ENCODE assay signal across 27 mouse cellular contexts in genomic region chr8:111613181-111613580, GRCm38 (mm10). TPM values are rescaled to one million over a fixed set of nuclear protein-coding genes. Genes with fewer than 3 reads are reported as not detected.
A peak's percentile ranks its signal among the peaks of the same experiment; 100 is the strongest.
DNase-seq lines count a peak whose midpoint lies in the region; ATAC-seq and TF ChIP-seq lines count a peak whose summit lies in the region.
"Had no signal": no experiment of that assay in that cellular context is flagged by ENCODE, and none has a peak within 500 bp of the region (broad histone marks: within the 10 kb centered on the region; RNA-seq: fewer than 3 reads in every experiment).

No protein-coding gene starts in this region.

- intact Hi-C loops in gastrocnemius, adult 2 months (cut with DNase I): no loop called here

- no peak for TF ChIP-seq POLR2A in testis, adult 2 months (IDR thresholded peaks at IDR 0.05; ENCODE audit: control insufficient read depth, low read depth, low read length)
- no peak for TF ChIP-seq POLR2A in kidney, adult 2 months (IDR thresholded peaks at IDR 0.05; ENCODE audit: low read depth, low read length)

- ATAC-seq in intestine, postnatal 0 days: peak; percentile 63
- no peak for ATAC-seq in frontal cortex, adult (ENCODE audit: low TSS enrichment)
- ATAC-seq: forebrain, embryonic 15.5 days; hindbrain, postnatal 0 days; liver, postnatal 0 days had no signal

- no peak for TF ChIP-seq CTCF in gastrocnemius, adult 2 months (IDR thresholded peaks at IDR 0.05)
- no peak for TF ChIP-seq CTCF in testis, adult 2 months (IDR thresholded peaks at IDR 0.05; ENCODE audit: control insufficient read depth, insufficient read depth, insufficient replicate concordance, low read depth, low read length)
- TF ChIP-seq CTCF in intestine, postnatal 0 days (IDR thresholded peaks at IDR 0.05; ENCODE audit: low read depth): no peak
- no peak for TF ChIP-seq CTCF in kidney, adult 2 months (conservative IDR thresholded peaks at IDR 0.05; ENCODE audit: insufficient read depth, insufficient read length, low read depth, low read length)

- no peak for DNase-seq in gastrocnemius, adult 2 months
- DNase-seq in gastrocnemius, postnatal 10 days: no peak
- DNase-seq in testis, postnatal 14 days (ENCODE audit: low spot score): no peak
- no peak for DNase-seq in kidney, adult 2 months
- DNase-seq in adipocyte (ENCODE audit: low spot score): no peak
- DNase-seq: adrenal gland, postnatal 25 days; cerebellum, adult 9-11 months; gastrocnemius, postnatal 36 days; heart, postnatal 14 days; kidney, adult 18-20 months; liver, postnatal 0 days; lung, postnatal 14 days; thymus, adult 18-20 months; thymus, postnatal 4 days had no signal

- H3K4me1 ChIP-seq in testis, adult 2 months (ENCODE audit: control insufficient read depth, insufficient read depth, low read length): no peaks in the 10 kb centered on the region
- H3K4me1 ChIP-seq in intestine, postnatal 0 days (replicated peaks; ENCODE audit: control insufficient read depth, insufficient read depth, low read length): no peaks in the 10 kb centered on the region
- H3K4me1 ChIP-seq in kidney, adult 2 months (ENCODE audit: control insufficient read depth, insufficient read depth, low read length): no peaks in the 10 kb centered on the region

- no peaks in the 10 kb centered on the region for H3K9me3 ChIP-seq in intestine, postnatal 0 days (ENCODE audit: control insufficient read depth)
- H3K9me3 ChIP-seq: embryonic facial prominence, embryonic 15.5 days; forebrain, embryonic 15.5 days; heart, embryonic 12.5 days; limb, embryonic 12.5 days had no signal

- H3K9ac ChIP-seq in intestine, postnatal 0 days (ENCODE audit: low read depth, low read length): no peak overlapping the region
- H3K9ac ChIP-seq: embryonic facial prominence, embryonic 15.5 days; forebrain, embryonic 15.5 days; heart, embryonic 12.5 days; limb, embryonic 12.5 days; liver, postnatal 0 days had no signal

- H3K27ac ChIP-seq in gastrocnemius, adult 2 months: peak overlapping the region; percentile 35; the same call in 1 of the 2 replicates
- H3K27ac ChIP-seq in testis, adult 2 months (ENCODE audit: control insufficient read depth, insufficient read depth, low read depth, low read length): peak overlapping the region; percentile 47
- no peak overlapping the region for H3K27ac ChIP-seq in intestine, postnatal 0 days (ENCODE audit: low read depth, low read length)
- H3K27ac ChIP-seq in kidney, adult 2 months (ENCODE audit: insufficient read depth, low read depth, low read length): no peak overlapping the region
- H3K27ac ChIP-seq: embryonic facial prominence, embryonic 15.5 days; forebrain, embryonic 15.5 days; hindbrain, postnatal 0 days; kidney, postnatal 0 days; limb, embryonic 12.5 days had no signal

- H3K4me2 ChIP-seq in intestine, postnatal 0 days (replicated peaks; ENCODE audit: low read depth): no peak overlapping the region
- H3K4me2 ChIP-seq: embryonic facial prominence, embryonic 15.5 days; forebrain, embryonic 15.5 days; heart, embryonic 12.5 days; limb, embryonic 12.5 days; liver, embryonic 11.5 days; midbrain, embryonic 11.5 days had no signal

- WGBS in intestine, postnatal 0 days: 50% methylated on average over 5 of the region's 5 CpGs
- 70% methylated on average over 5 of the region's 5 CpGs for WGBS in kidney, adult 2 months

- H3K36me3 ChIP-seq in testis, adult 2 months (ENCODE audit: control insufficient read depth, insufficient read depth, low read length): no peaks in the 10 kb centered on the region
- H3K36me3 ChIP-seq in intestine, postnatal 0 days (ENCODE audit: control insufficient read depth, insufficient read depth): no peaks in the 10 kb centered on the region
- no peaks in the 10 kb centered on the region for H3K36me3 ChIP-seq in kidney, adult 2 months (ENCODE audit: control insufficient read depth, insufficient read depth, low read length)

- no peak overlapping the region for H3K4me3 ChIP-seq in gastrocnemius, adult 2 months
- H3K4me3 ChIP-seq in testis, adult 2 months (ENCODE audit: control insufficient read depth, low read depth, low read length): no peak overlapping the region; the same call in 1 of the 2 replicates
- H3K4me3 ChIP-seq in intestine, postnatal 0 days (ENCODE audit: low read depth, low read length): no peak overlapping the region
- H3K4me3 ChIP-seq in kidney, adult 2 months (ENCODE audit: insufficient read depth, low read depth, low read length): no peak overlapping the region
- H3K4me3 ChIP-seq: embryonic facial prominence, embryonic 15.5 days; forebrain, embryonic 15.5 days; heart, embryonic 12.5 days; limb, embryonic 12.5 days had no signal

- no peaks in the 10 kb centered on the region for H3K27me3 ChIP-seq in testis, adult 2 months (ENCODE audit: control insufficient read depth, insufficient read depth, low read length)
- no peaks in the 10 kb centered on the region for H3K27me3 ChIP-seq in intestine, postnatal 0 days (replicated peaks; ENCODE audit: control insufficient read depth, insufficient read depth, low read length)
- H3K27me3 ChIP-seq in kidney, adult 2 months (replicated peaks; ENCODE audit: control insufficient read depth, insufficient read depth, low read length): no peaks in the 10 kb centered on the region
- H3K27me3 ChIP-seq: embryonic facial prominence, embryonic 15.5 days; forebrain, embryonic 15.5 days; heart, embryonic 12.5 days; limb, embryonic 12.5 days had no signal

RNA-seq across cellular contexts. Expression of gene Ldhd, which starts 17.0 kb away (rescaled TPM):
- total RNA-seq in gastrocnemius, adult 2 months (2021): 10 to 100 TPM; 29.2 to 35.8 TPM
- 1 to 10 TPM; 7.9 to 8.2 TPM for total RNA-seq in gastrocnemius, postnatal 10 days (2021)
- polyA plus RNA-seq in testis, adult 2 months (2012; rRNA removed): 6.5 and 18.8 TPM in 2 replicates
- polyA plus RNA-seq in intestine, postnatal 0 days (2015; fragmentation: Nextera tagmentation; extraction: Ambion mirVana): 5.8 and 6.5 TPM in 2 replicates
- polyA plus RNA-seq in kidney, adult 2 months (2012; rRNA removed): 336 and 441 TPM in 2 replicates
- total RNA-seq: monocyte, adult 5-6 weeks; neutrophil, adult 5-6 weeks had no signal

RNA-seq across cellular contexts. Expression of gene Zfp1, which starts 30.0 kb away (rescaled TPM):
- total RNA-seq in gastrocnemius, adult 2 months (2021): 1 to 10 TPM; 7.9 to 9.4 TPM
- 10 to 100 TPM in 1 of 2 experiments, 1 to 10 TPM in 1; 7.7 to 11.6 TPM for total RNA-seq in gastrocnemius, postnatal 10 days (2021)
- polyA plus RNA-seq in testis, adult 2 months (2012; rRNA removed): 4.1 and 4.4 TPM in 2 replicates
- 6.9 and 7.8 TPM in 2 replicates for polyA plus RNA-seq in intestine, postnatal 0 days (2015; fragmentation: Nextera tagmentation; extraction: Ambion mirVana)
- 6.6 and 7.5 TPM in 2 replicates for polyA plus RNA-seq in kidney, adult 2 months (2012; rRNA removed)

Comparison
In these comparisons a context has a peak if more than half of its experiments do, and no peak if none do; other contexts are left out.
1. H3K27ac ChIP-seq: peak in gastrocnemius, adult 2 months (single experiment) and testis, adult 2 months (single experiment); none in intestine, postnatal 0 days (single experiment) and kidney, adult 2 months (single experiment).
2. RNA of gene Ldhd, which starts 17.0 kb away (polyA plus RNA-seq): 336 to 441 TPM in kidney, adult 2 months; 6.5 to 18.8 TPM in testis, adult 2 months and 5.8 to 6.5 TPM in intestine, postnatal 0 days; every median in the first group is over 10 times any median in the second.